Mouse (Mus musculus) MEL (cell line): ENCODE measurements around the gene Psmd8. TPM values are rescaled to one million over a fixed set of nuclear protein-coding genes. Genes with fewer than 3 reads are reported as not detected.
A peak's percentile ranks its signal among the peaks of the same experiment; 100 is the strongest.

Source experiments
- DNase-seq: peaks from one replicate; pipeline ENCODE4 v3.0.0; 2011; ENCODE audit warnings: low read depth, low spot score
- H3K27ac ChIP-seq: 2 replicates; pipeline ENCODE4 v1.5.1; 2012; ENCODE audit warnings: low read depth, mild to moderate bottlenecking, control low read depth, low read length, moderate library complexity; ENCODE audit not compliant: control insufficient read depth
- H3K27me3 ChIP-seq, 2 experiments: fragments of 150-350 bp in 1 of 2; sonication (generic) in 1 of 2; 2 replicates each; pipeline ENCODE4 v1.6.1; 2012; ENCODE audit warnings: low read length in 2 of 2, mild to moderate bottlenecking in 2 of 2, improper control_type of control experiment in 1 of 2, moderate library complexity in 1 of 2; ENCODE audit not compliant: insufficient read depth in 2 of 2, control insufficient read depth in 1 of 2
- H3K36me3 ChIP-seq, 2 experiments: 2 replicates each; pipeline ENCODE4 v1.6.1; 2012 to 2014; ENCODE audit warnings: low read length in 2 of 2, improper control_type of control experiment in 1 of 2, inconsistent platforms in 1 of 2, mild to moderate bottlenecking in 1 of 2; ENCODE audit not compliant: insufficient read depth in 2 of 2, control insufficient read depth in 1 of 2
- H3K4me1 ChIP-seq, 2 experiments: fragments of 150-350 bp in 1 of 2; sonication (generic) in 1 of 2; 2 replicates each; pipeline ENCODE4 v1.6.1; 2012; ENCODE audit warnings: low read length in 2 of 2, improper control_type of control experiment in 1 of 2, mild to moderate bottlenecking in 1 of 2; ENCODE audit not compliant: insufficient read depth in 2 of 2, control insufficient read depth in 1 of 2
- H3K4me3 ChIP-seq, 2 experiments: fragments of 150-350 bp in 1 of 2; sonication (generic) in 1 of 2; 2 replicates each; pipeline ENCODE4 v1.5.1; 2012; ENCODE audit warnings: low read depth in 2 of 2, low read length in 2 of 2, mild to moderate bottlenecking in 2 of 2, moderate library complexity in 2 of 2, control low read depth in 1 of 2, improper control_type of control experiment in 1 of 2; ENCODE audit not compliant: control insufficient read depth in 1 of 2, insufficient read depth in 1 of 2
- H3K79me2 ChIP-seq: 2 replicates; pipeline ENCODE4 v1.6.1; 2012; ENCODE audit warnings: mild to moderate bottlenecking, low read length, moderate library complexity; ENCODE audit not compliant: control insufficient read depth, poor library complexity, insufficient read depth
- H3K9ac ChIP-seq: 2 replicates; pipeline ENCODE4 v1.6.1; 2012; ENCODE audit warnings: low read depth, mild to moderate bottlenecking, control low read depth, low read length, moderate library complexity; ENCODE audit not compliant: control insufficient read depth, poor library complexity, severe bottlenecking
- H3K9me3 ChIP-seq: fragments of 150-350 bp; sonication (generic); replicated peaks from 2 replicates; pipeline ENCODE4 v1.6.1; 2012; ENCODE audit warnings: mild to moderate bottlenecking, low read length, improper control_type of control experiment, moderate library complexity; ENCODE audit not compliant: insufficient read depth
- CHD2 ChIP-seq: IDR thresholded peaks from 2 replicates; pipeline ENCODE4 v1.6.1; 2011; ENCODE audit warnings: low read length, improper control_type of control experiment
- CTCF ChIP-seq, 3 experiments: IDR thresholded peaks in 2 of 3; conservative IDR thresholded peaks in 1 of 3; 2 replicates each; pipeline ENCODE4 v1.5.1; 2011 to 2012; ENCODE audit warnings: low read length in 3 of 3, low read depth in 2 of 3, mild to moderate bottlenecking in 2 of 3, improper control_type of control experiment in 1 of 3, inconsistent platforms in 1 of 3, mixed read lengths in 1 of 3, moderate library complexity in 1 of 3; ENCODE audit not compliant: control insufficient read depth in 1 of 3, insufficient read depth in 1 of 3, poor library complexity in 1 of 3, severe bottlenecking in 1 of 3
- ELF1 ChIP-seq: IDR thresholded peaks from 2 replicates; pipeline ENCODE4 v1.6.1; 2014; ENCODE audit warnings: low read depth, mild to moderate bottlenecking, inconsistent platforms, low read length, improper control_type of control experiment, moderate library complexity
- EP300 ChIP-seq, 2 experiments: IDR thresholded peaks; 2 replicates each; pipeline ENCODE4 v1.6.1; 2011; ENCODE audit warnings: improper control_type of control experiment in 2 of 2, low read length in 2 of 2, low read depth in 1 of 2, mild to moderate bottlenecking in 1 of 2
- ETS1 ChIP-seq: IDR thresholded peaks from 2 replicates; pipeline ENCODE4 v1.6.1; 2012; ENCODE audit warnings: low read depth, mild to moderate bottlenecking, inconsistent platforms, low read length, improper control_type of control experiment, moderate library complexity
- HCFC1 ChIP-seq: IDR thresholded peaks from 2 replicates; pipeline ENCODE4 v1.6.1; 2012; ENCODE audit warnings: low read depth, mild to moderate bottlenecking, inconsistent platforms, low read length, improper control_type of control experiment, moderate library complexity
- JUND ChIP-seq: IDR thresholded peaks from 2 replicates; pipeline ENCODE4 v1.6.1; 2011; ENCODE audit warnings: low read depth, mild to moderate bottlenecking, improper control_type of control experiment, low read length
- MAFK ChIP-seq: IDR thresholded peaks from 2 replicates; pipeline ENCODE4 v1.6.1; 2011; ENCODE audit warnings: low read depth, mild to moderate bottlenecking, low read length, improper control_type of control experiment, borderline replicate concordance
- MAX ChIP-seq: IDR thresholded peaks from 2 replicates; pipeline ENCODE4 v1.6.1; 2011; ENCODE audit warnings: low read length, improper control_type of control experiment
- MAZ ChIP-seq: IDR thresholded peaks from 2 replicates; pipeline ENCODE4 v1.6.1; 2012; ENCODE audit warnings: low read depth, mild to moderate bottlenecking, inconsistent platforms, low read length, improper control_type of control experiment
- MXI1 ChIP-seq: IDR thresholded peaks from 2 replicates; pipeline ENCODE4 v1.6.1; 2011; ENCODE audit warnings: mild to moderate bottlenecking, low read depth, low read length, improper control_type of control experiment
- NRF1 ChIP-seq: IDR thresholded peaks from 2 replicates; pipeline ENCODE4 v1.6.1; 2014; ENCODE audit warnings: low read depth, mild to moderate bottlenecking, inconsistent platforms, low read length, improper control_type of control experiment, moderate library complexity; ENCODE audit not compliant: poor library complexity, insufficient read depth, severe bottlenecking
- POLR2A ChIP-seq, 2 experiments: IDR thresholded peaks; 2 replicates each; pipeline ENCODE4 v1.6.1; 2011 to 2012; ENCODE audit warnings: low read length in 2 of 2, mild to moderate bottlenecking in 2 of 2, control low read depth in 1 of 2, improper control_type of control experiment in 1 of 2, low read depth in 1 of 2, moderate library complexity in 1 of 2; ENCODE audit not compliant: control insufficient read depth in 1 of 2, insufficient read depth in 1 of 2, poor library complexity in 1 of 2
- POLR2AphosphoS2 ChIP-seq: IDR thresholded peaks from 2 replicates; pipeline ENCODE4 v1.6.1; 2011; ENCODE audit warnings: low read length, improper control_type of control experiment
- SIN3A ChIP-seq: IDR thresholded peaks from 2 replicates; pipeline ENCODE4 v1.6.1; 2012; ENCODE audit warnings: low read length, improper control_type of control experiment, inconsistent platforms
- TAL1 ChIP-seq: IDR thresholded peaks from 2 replicates; pipeline ENCODE4 v1.6.1; 2012; ENCODE audit warnings: mild to moderate bottlenecking, inconsistent platforms, low read length, moderate library complexity, mixed read lengths
- TBP ChIP-seq: IDR thresholded peaks from 2 replicates; pipeline ENCODE4 v1.8.0; 2011; ENCODE audit warnings: low read depth, low read length, improper control_type of control experiment
- TCF12 ChIP-seq: IDR thresholded peaks from 2 replicates; pipeline ENCODE4 v1.6.1; 2014; ENCODE audit warnings: low read depth, mild to moderate bottlenecking, inconsistent platforms, low read length, improper control_type of control experiment, moderate library complexity
- USF1 ChIP-seq: IDR thresholded peaks from 2 replicates; pipeline ENCODE4 v1.6.1; 2014; ENCODE audit warnings: low read depth, mild to moderate bottlenecking, inconsistent platforms, low read length, improper control_type of control experiment, moderate library complexity
- USF2 ChIP-seq, 2 experiments: IDR thresholded peaks; 2 replicates each; pipeline ENCODE4 v1.6.1; 2011 to 2012; ENCODE audit warnings: improper control_type of control experiment in 2 of 2, low read length in 2 of 2, borderline replicate concordance in 1 of 2, inconsistent platforms in 1 of 2, low read depth in 1 of 2, mild to moderate bottlenecking in 1 of 2; ENCODE audit not compliant: insufficient read depth in 1 of 2
- polyA plus RNA-seq, 2 experiments: library from polyadenylated mRNA; stranded (reverse) in 1 of 2; unstranded in 1 of 2; fragments of >175 nt in 1 of 2; fragments of >200 nt in 1 of 2; gene quantifications; 2 replicates each; pipeline versions ENCODE4 v1.2.1 to v1.2.4; 2012; ENCODE audit warnings: low replicate concordance in 2 of 2, low read depth in 1 of 2; ENCODE audit not compliant: insufficient read length in 2 of 2, insufficient read depth in 1 of 2, missing spikeins in 1 of 2
- total RNA-seq: library from RNA; depleted of rRNA; stranded (reverse); fragments of 300-350 nt; gene quantifications from 2 replicates; pipeline ENCODE4 v1.2.3, GENCODE M21; 2012

The Psmd8 gene
- total and polyA plus RNA-seq, 3 experiments, result 159 to 196 TPM; not detected in 1

DNA sequence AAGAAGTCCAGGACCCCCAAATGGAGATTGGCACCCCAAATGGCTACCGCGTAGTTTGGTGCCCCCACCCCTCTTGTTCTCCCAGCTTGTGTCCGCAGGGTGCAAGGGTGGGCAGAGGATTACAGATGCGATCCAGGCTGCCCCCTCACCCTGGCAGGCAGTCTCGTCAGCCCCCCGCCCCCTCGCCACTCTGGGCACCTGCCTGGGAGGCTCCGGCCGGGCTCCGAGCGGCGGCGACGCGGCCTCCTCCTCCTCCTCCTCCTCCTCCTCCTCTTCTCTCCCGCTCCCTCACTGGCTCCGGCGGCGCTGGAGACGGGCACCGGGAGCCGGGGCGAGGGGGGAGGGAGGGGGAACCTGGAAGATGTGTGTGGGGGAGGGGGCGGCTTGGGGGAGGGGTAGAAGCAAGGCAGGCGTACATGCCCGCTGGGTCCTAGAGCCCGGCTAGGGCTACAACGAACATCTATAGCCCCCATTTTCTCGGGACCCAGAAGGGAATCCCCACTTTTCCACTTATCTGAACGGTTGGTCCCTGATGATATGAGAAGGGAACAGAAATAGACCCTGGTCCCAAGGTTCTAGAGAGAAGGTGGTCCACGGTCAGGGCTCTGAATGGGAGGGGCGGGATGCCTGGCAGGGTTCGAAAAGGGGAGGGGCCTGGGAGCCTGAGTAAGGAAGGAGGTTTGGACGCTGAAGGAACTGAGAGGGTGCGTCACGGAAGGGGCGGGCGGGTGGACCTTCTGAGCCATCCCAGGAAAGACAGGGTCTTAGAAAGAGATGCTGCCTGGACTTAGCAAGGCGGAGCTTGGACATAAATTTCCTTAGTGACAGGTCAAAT is 11.1 kb downstream of the Psmd8 start:
- DNase-seq, result peak; percentile 94
- peaks cover 0 to 11% of the 10 kb centered on the region in 2 experiments; a peak in 2 of 4 replicates for H3K4me1 ChIP-seq
- TF ChIP-seq POLR2A (IDR thresholded peaks at IDR 0.05; ENCODE audit: control insufficient read depth in 1 of 2, insufficient read depth in 1 of 2, low read depth in 1 of 2, low read length in 2 of 2, poor library complexity in 1 of 2), result 0 out of 4 replicates have a peak, but pooled peaks of 1 of the 2 experiments have one; percentile 25
- TF ChIP-seq TCF12, result 0 out of 2 replicates have a peak, but pooled peaks have one; percentile 11
- no peak for TF ChIP-seq JUND
- TF ChIP-seq SIN3A, result peak; percentile 71
- no peak for TF ChIP-seq EP300 (IDR thresholded peaks at IDR 0.05; ENCODE audit: low read depth in 1 of 2, low read length in 2 of 2)
- peak; percentile 74 for TF ChIP-seq CHD2
- TF ChIP-seq HCFC1, result 0 out of 2 replicates have a peak, but pooled peaks have one; percentile 58
- TF ChIP-seq MAZ, result peak; percentile 82
- H3K9me3 ChIP-seq, result no peaks in the 10 kb centered on the region
- peak overlapping the region; percentile 20; the same call in 1 of the 2 replicates for H3K27ac ChIP-seq
- peak overlapping the region; percentile 77 to 89 for H3K4me3 ChIP-seq
- H3K27me3 ChIP-seq, result no peaks in the 10 kb centered on the region
- H3K9ac ChIP-seq, result peak overlapping the region; percentile 63
- no peaks in the 10 kb centered on the region; a peak in 1 of 4 replicates for H3K36me3 ChIP-seq
- no peaks in the 10 kb centered on the region for H3K79me2 ChIP-seq

DNA sequence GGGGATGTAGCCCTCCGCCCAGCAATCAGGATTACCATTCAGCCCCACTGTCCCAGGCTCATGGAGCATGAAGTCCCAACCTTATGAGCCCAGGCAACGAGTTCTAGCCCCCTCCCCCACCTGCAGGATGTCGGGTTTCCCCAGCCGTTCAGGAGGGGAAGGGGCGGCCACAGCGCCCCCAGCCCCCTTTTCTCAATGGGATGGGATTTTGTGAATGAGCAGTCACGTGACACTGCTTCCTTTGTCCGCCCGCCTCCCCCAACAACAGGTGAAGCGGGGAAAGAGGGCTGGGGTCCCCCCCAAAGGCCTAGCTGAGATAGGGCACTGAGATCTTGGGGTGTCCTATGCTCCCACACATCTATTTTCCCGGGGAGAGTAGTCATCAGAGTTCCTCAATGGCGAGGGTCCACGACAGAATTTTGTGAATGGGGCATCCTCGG is 11.7 kb downstream of the Psmd8 start:
- peak overlapping the region; percentile 63 for H3K9ac ChIP-seq
- H3K27me3 ChIP-seq, result no peaks in the 10 kb centered on the region
- H3K9me3 ChIP-seq, result no peaks in the 10 kb centered on the region

More for the DNA sequence above, 11.7 kb downstream of the Psmd8 start:
- Histone ChIP-seq H3K4me3 (peak overlapping the region; percentile 77 to 89), H3K27ac (no peak overlapping the region)
- TF ChIP-seq USF2 (IDR thresholded peaks at IDR 0.05; ENCODE audit: borderline replicate concordance in 1 of 2, insufficient read depth in 1 of 2, low read depth in 1 of 2, low read length in 2 of 2) (peak in 1 of 2 experiments; percentile 23; a peak in 1 of 4 replicates), JUND (no peak), SIN3A (no peak), CTCF (IDR thresholded peaks at IDR 0.05 in 2 of 3, conservative IDR thresholded peaks at IDR 0.05 in 1 of 3; ENCODE audit: control insufficient read depth in 1 of 3, insufficient read depth in 1 of 3, low read depth in 2 of 3, low read length in 3 of 3, poor library complexity in 1 of 3, severe bottlenecking in 1 of 3) (no peak), MXI1 (no peak), TAL1 (no peak), EP300 (IDR thresholded peaks at IDR 0.05; ENCODE audit: low read depth in 1 of 2, low read length in 2 of 2) (no peak), ETS1 (no peak), TBP (no peak), USF1 (peak; percentile 76), MAFK (no peak), NRF1 (no peak), POLR2AphosphoS2 (no peak), MAX (no peak), ELF1 (no peak)
- TF ChIP-seq, all 39 proteins: peak for 2
- no peak for DNase-seq
- Histone ChIP-seq H3K4me1 (peaks cover 0 to 11% of the 10 kb centered on the region in 2 experiments; a peak in 2 of 4 replicates), H3K36me3 (no peaks in the 10 kb centered on the region; a peak in 1 of 4 replicates), H3K79me2 (no peaks in the 10 kb centered on the region)
